Mouse (Mus musculus) liver, postnatal 0 days (tissue): ENCODE data around the gene Trmt1. TPM values are rescaled to one million over a fixed set of nuclear protein-coding genes. Genes with fewer than 3 reads are reported as not detected.

ENCODE experiments used
- ATAC-seq: fragments of 200-750 bp; cut with Nextera tagmentation; 2 replicates; pipeline ENCODE4 v1.8.0; 2017; ENCODE audit warnings: mild to moderate bottlenecking, moderate library complexity
- DNase-seq: peaks from one replicate; pipeline ENCODE4 v3.0.0-alpha.2; 2016
- H3K27ac ChIP-seq: fragments of 300-500 bp; sonication (generic); 2 replicates; pipeline ENCODE4 v1.5.1; 2014; ENCODE audit warnings: antibody characterized with exemption, moderate library complexity, mild to moderate bottlenecking, low read depth
- H3K27me3 ChIP-seq: fragments of 300-500 bp; sonication (generic); 2 replicates; pipeline ENCODE4 v1.6.1; 2014; ENCODE audit warnings: low read length, control low read depth, mixed read lengths; ENCODE audit not compliant: insufficient read depth
- H3K36me3 ChIP-seq: fragments of 300-500 bp; sonication (generic); replicated peaks from 2 replicates; pipeline ENCODE4 v1.6.1; 2014; ENCODE audit warnings: mild to moderate bottlenecking, control low read depth, low read length, moderate library complexity, mixed read lengths; ENCODE audit not compliant: insufficient read depth
- H3K4me1 ChIP-seq: fragments of 300-500 bp; sonication (generic); 2 replicates; pipeline ENCODE4 v1.6.1; 2014; ENCODE audit warnings: antibody characterized with exemption, mild to moderate bottlenecking, control low read depth; ENCODE audit not compliant: insufficient read depth
- H3K4me2 ChIP-seq: fragments of 300-500 bp; sonication (generic); 2 replicates; pipeline ENCODE4 v1.6.1; 2014; ENCODE audit warnings: low read depth, mild to moderate bottlenecking, low read length, moderate library complexity, mixed read lengths
- H3K4me3 ChIP-seq: fragments of 300-500 bp; sonication (generic); 2 replicates; pipeline ENCODE4 v1.5.1; 2014; ENCODE audit warnings: low read depth, low read length
- H3K9ac ChIP-seq: fragments of 300-500 bp; sonication (generic); replicated peaks from 2 replicates; pipeline ENCODE4 v1.6.1; 2014; ENCODE audit warnings: mild to moderate bottlenecking, moderate library complexity
- H3K9me3 ChIP-seq: fragments of 300-500 bp; sonication (generic); 2 replicates; pipeline ENCODE4 v1.6.1; 2016; ENCODE audit warnings: mild to moderate bottlenecking, control low read depth, low read length, mixed read lengths
- CTCF ChIP-seq: sonication (generic); IDR thresholded peaks from 2 replicates; pipeline ENCODE4 v1.5.1; 2016; ENCODE audit warnings: antibody characterized with exemption, low read depth
- EP300 ChIP-seq: IDR thresholded peaks from 2 replicates; pipeline ENCODE4 v1.6.1; 2016; ENCODE audit warnings: antibody characterized with exemption, low read depth, mild to moderate bottlenecking
- WGBS: fragments of 180-500 bp; shearing (Covaris S2); extraction: QIAGEN DNeasy Blood & Tissue Kit; methylation state at CpG from one replicate; pipeline ENCODE4 v1.1.7; 2014; ENCODE audit not compliant: insufficient replicate concordance; 5-methylcytosine and 5-hydroxymethylcytosine counted together
- polyA plus RNA-seq: library from polyadenylated mRNA; unstranded; fragments of >200 nt; fragmentation: Nextera tagmentation; extraction: Ambion mirVana; gene quantifications from 2 replicates; pipeline ENCODE4 v1.2.1, GENCODE M21; 2015

The Trmt1 gene
- polyA plus RNA-seq, 1 experiment from 2014 or later, result 21.3 TPM

DNA sequence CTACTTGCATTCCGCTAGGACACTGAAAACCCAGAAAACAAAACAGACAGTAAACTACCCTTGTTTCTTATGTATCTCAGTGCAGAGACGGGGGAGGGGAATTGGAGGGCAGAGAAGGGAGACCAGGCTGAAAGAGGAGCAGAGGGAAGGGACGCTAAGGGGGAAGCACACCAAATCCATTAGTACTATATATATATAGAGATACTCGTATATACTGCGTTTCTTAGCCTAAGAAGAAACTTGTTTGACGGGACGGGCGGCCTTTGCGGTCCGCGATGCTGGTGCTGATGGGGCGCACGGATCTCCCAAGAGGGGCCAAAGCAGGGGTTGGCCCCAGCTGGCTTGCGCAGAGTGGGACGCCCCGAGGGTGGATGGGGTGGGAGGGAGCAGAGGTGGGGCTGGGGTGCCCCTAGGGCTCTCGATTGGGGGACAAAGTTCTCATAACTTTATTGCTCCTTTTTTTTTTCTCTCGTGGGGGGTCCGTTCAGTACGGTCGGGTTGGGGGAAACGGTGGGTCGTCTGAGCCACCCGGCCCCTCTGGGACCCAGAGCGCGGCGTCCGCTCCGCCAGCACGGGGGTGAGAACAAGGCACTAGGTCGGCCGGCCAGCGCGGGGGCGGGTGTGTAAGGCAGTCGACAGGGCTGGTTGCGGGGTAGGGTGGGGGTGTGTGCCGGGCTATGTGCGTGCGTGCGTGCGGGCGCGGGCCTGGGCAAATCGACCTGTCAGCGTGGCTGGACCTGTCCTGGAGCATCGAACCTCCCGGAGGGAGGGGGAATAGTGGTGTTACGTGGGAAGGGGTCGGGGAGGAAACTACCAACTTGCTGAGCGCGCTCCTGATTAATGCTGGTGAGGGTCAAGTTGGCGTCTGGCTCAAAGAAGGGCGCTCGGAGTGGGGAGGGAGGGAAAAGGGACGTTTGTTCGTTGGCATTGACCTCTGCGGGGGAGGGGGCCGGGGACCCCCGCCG lies 19.0 kb downstream of the Trmt1 start:
- Histone ChIP-seq H3K9ac (peak overlapping the region; percentile 77), H3K4me3 (peak overlapping the region; percentile 66), H3K36me3 (peaks cover 17% of the 10 kb centered on the region), H3K27me3 (no peaks in the 10 kb centered on the region), H3K27ac (peak overlapping the region; percentile 95), H3K4me2 (peak overlapping the region; percentile 84), H3K4me1 (peaks cover 61% of the 10 kb centered on the region), H3K9me3 (no peaks in the 10 kb centered on the region)
- TF ChIP-seq CTCF, result no peak
- TF ChIP-seq EP300, result no peak
- no peak for ATAC-seq
- DNase-seq, result peak; percentile 80
- 2% methylated on average over 57 of the region's 61 CpGs for WGBS

DNA sequence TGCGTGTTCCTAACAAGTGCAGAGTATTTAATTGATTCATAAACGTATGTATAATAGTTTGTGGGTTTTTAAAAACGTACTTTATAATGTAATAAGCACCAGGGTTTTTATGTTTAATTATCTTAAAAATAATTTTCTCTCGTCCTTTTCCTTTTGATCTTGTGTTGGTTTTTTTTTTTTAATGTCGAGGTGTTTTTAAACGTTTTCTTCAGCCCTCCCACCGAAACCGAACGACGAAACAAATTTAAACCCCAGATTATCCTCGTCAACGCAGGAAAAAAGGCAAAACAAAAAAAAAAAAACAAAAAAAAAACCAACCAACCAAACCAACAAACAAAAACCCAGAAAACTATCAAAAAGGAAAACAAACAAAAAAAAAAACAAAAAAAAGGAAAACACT lies 19.9 kb downstream of the Trmt1 start:
- H3K4me1 ChIP-seq, result peaks cover 53% of the 10 kb centered on the region
- TF ChIP-seq EP300 (no peak), CTCF (no peak)

DNA sequence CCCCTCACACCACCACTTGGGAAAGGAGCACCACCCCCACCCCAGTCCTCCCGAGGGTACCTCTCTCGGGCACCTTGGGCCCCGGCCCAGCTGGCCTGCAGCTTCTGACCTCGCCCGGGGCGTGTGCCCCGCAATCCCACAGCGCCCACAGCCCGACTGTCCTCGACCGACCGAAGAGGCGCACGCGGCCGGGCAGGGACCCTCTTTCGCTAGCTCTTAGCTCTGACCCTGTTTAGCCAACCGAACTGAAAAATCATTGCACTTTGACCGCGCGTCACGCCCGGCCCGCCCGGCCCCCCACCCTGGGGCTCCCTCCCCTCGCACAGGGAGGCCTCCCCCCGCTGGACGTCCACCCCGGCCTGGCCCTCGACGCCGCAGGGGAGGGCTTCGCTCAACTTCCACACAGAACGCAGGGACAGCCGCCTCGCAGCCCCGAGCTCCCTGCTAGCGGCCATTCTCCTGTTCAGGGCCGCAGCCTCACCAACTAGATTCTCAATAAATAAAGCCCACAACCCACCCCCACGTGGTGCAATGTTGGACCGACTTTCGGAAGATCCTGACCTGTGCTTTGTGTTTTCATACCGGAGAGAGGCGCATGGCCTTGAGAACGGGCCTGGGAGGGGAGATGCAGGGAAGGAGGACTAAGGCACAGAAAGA lies 20.6 kb downstream of the Trmt1 start:
- peak; percentile 52 for ATAC-seq
- WGBS, result 7% methylated on average over 42 of the region's 45 CpGs
- Histone ChIP-seq H3K4me2 (peak overlapping the region; percentile 84), H3K4me3 (peak overlapping the region; percentile 66), H3K36me3 (peaks cover 17% of the 10 kb centered on the region), H3K4me1 (peaks cover 58% of the 10 kb centered on the region), H3K9me3 (no peaks in the 10 kb centered on the region), H3K27me3 (no peaks in the 10 kb centered on the region), H3K27ac (peak overlapping the region; percentile 95), H3K9ac (peak overlapping the region; percentile 77)
- peak; percentile 78 for DNase-seq
- no peak for TF ChIP-seq CTCF
- no peak for TF ChIP-seq EP300

More for the DNA sequence above, 19.9 kb downstream of the Trmt1 start:
- Histone ChIP-seq H3K27me3 (no peaks in the 10 kb centered on the region), H3K4me3 (peak overlapping the region; percentile 66), H3K27ac (peak overlapping the region; percentile 95), H3K4me2 (peak overlapping the region; percentile 84), H3K9ac (peak overlapping the region; percentile 77), H3K36me3 (peaks cover 17% of the 10 kb centered on the region), H3K9me3 (no peaks in the 10 kb centered on the region)
- DNase-seq (no peak), ATAC-seq (no peak)
- 2% methylated on average over 12 of the region's 12 CpGs for WGBS

DNA sequence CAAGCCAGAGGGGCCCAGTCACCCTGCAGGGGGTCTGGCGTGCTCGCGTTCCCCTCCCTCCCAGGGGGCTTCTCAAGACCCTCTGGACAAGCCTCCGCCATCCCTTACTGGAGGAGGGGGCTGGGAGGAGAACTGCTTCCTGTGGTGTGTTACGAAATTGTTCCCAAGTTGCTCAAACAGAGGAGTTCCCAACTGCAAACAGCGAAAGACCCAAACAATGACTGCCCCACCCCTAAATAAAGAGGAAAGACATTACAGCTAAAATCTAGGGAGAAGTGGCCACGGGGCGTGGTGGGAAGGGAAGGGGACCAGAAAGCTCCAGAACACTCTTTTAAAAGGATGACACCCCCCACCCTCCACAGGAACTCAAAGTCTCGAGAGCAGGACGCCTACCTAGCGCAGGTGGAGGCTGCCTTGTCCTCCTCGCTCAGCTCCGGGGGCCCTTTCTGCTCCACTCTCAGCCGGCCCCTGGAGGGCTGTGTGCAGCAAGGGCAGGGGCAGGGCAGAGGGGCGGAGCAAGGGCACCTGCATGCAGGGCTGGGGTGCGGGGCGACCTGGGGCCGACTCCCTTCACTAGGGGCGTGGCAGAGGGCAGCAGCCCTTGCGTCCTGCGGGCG lies 21.3 kb downstream of the Trmt1 start:
- H3K27ac ChIP-seq, result peak overlapping the region; percentile 95
- peak overlapping the region; percentile 66 for H3K4me3 ChIP-seq
- H3K27me3 ChIP-seq, result no peaks in the 10 kb centered on the region
- peaks cover 64% of the 10 kb centered on the region for H3K4me1 ChIP-seq
- H3K4me2 ChIP-seq, result peak overlapping the region; percentile 84
- DNase-seq, result peak; percentile 89
- WGBS, result 4% methylated on average over 20 of the region's 22 CpGs
- H3K9ac ChIP-seq, result peak overlapping the region; percentile 77
- no peaks in the 10 kb centered on the region for H3K9me3 ChIP-seq
- peak; percentile 72 for ATAC-seq
- TF ChIP-seq CTCF (no peak), EP300 (peak; percentile 61; the same call in 1 of the 2 replicates)
- H3K36me3 ChIP-seq, result peaks cover 17% of the 10 kb centered on the region

DNA sequence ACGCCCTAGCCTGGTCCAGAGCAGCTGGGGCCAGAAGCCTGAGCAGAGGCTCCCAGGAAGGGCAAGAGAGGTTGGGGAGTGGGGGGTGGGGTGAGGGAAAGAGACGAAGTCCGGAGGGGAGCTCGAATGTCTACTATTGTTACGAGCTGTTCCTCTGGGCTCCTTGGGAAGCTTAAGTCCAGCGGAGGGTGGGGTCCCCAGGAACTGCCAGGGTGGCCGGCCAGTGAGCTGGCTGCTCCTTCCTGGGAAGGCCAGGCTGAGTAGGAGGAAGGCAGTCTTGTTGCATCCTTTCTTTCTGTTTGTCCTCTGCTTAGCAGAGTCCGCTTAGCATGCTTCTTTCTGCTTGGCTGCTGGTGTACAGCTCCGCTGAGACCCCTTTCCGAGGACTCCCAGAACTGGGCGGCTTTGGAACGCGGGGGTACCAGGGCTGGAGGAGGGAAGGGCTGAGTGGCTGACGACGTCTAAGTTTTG lies 22.0 kb downstream of the Trmt1 start:
- no peaks in the 10 kb centered on the region for H3K9me3 ChIP-seq
- 20% methylated on average over 15 of the region's 15 CpGs for WGBS
- peak overlapping the region; percentile 84 for H3K4me2 ChIP-seq
- H3K36me3 ChIP-seq, result peaks cover 13% of the 10 kb centered on the region
- TF ChIP-seq CTCF (no peak), EP300 (no peak)
- peak overlapping the region; percentile 77 for H3K9ac ChIP-seq
- no peak for ATAC-seq
- peaks cover 70% of the 10 kb centered on the region for H3K4me1 ChIP-seq
- H3K4me3 ChIP-seq, result peak overlapping the region; percentile 66
- H3K27ac ChIP-seq, result peak overlapping the region; percentile 95
- no peaks in the 10 kb centered on the region for H3K27me3 ChIP-seq
- DNase-seq, result no peak
